21 mouse cellular contexts compared by ENCODE assay signal in the genomic region with DNA sequence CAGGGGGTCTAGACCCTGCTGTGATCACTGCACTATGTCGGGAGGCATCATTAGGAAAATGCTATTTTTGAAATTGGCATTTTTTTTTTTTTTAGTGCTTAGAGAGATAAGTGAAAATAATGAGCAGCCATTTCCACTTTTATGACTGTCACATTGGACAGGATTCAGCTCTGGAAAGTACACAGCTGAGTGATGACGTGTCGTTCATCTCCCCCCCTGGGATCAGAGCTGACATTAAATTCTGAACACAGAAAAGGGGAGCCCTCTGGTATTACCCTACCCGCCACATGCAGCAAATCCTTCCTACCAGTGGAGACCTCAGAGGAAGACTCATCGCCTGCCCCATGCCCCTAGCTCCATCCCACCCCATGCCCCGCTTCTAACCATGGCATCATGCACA.
DNase-seq lines count a peak whose midpoint lies in the region; ATAC-seq lines count a peak whose summit lies in the region.
"Had no signal": no experiment of that assay in that cellular context is flagged by ENCODE, and none has a peak within 500 bp of the region (broad histone marks: within the 10 kb centered on the region; RNA-seq: fewer than 3 reads in every experiment).

No protein-coding gene starts in this region.

- DNase-seq in heart, adult 11 months, result peak; percentile 78
- no peak for DNase-seq in urinary bladder, postnatal 25 days (ENCODE audit: low spot score)
- DNase-seq: adrenal gland, adult 2 months; adrenal gland, postnatal 14 days; cerebellum, adult 11-12 months; cerebellum, adult 9-10 months; cerebellum, postnatal 14 days; forebrain, postnatal 0 days; gastrocnemius, adult 2 months; gastrocnemius, postnatal 14 days; heart, adult 18-20 months; heart, postnatal 14 days; heart, postnatal 4 days had no signal

- no peak overlapping the region for H3K4me3 ChIP-seq in heart, embryonic 12.5 days
- no peak overlapping the region for H3K4me3 ChIP-seq in neural tube, embryonic 12.5 days
- H3K4me3 ChIP-seq in neural tube, embryonic 15.5 days (replicated peaks), result no peak overlapping the region
- H3K4me3 ChIP-seq in neural tube, embryonic 14.5 days (ENCODE audit: low read depth, low read length), result no peak overlapping the region
- H3K4me3 ChIP-seq: forebrain, embryonic 10.5 days; gastrocnemius, adult 2 months; heart, embryonic 13.5 days had no signal

- no peak overlapping the region for H3K27ac ChIP-seq in heart, embryonic 12.5 days (ENCODE audit: poor library complexity, severe bottlenecking)
- H3K27ac ChIP-seq in neural tube, embryonic 12.5 days, result no peak overlapping the region
- no peak overlapping the region for H3K27ac ChIP-seq in neural tube, embryonic 15.5 days (replicated peaks)
- 0 out of 2 replicates have a peak overlapping the region, but pooled peaks have one; percentile 29 for H3K27ac ChIP-seq in neural tube, embryonic 14.5 days (ENCODE audit: low read depth, low read length)
- H3K27ac ChIP-seq: forebrain, embryonic 10.5 days; gastrocnemius, adult 2 months; heart, embryonic 13.5 days had no signal

- ATAC-seq in heart, embryonic 12.5 days (ENCODE audit: insufficient number of reproducible peaks, low FRiP score), result no peak
- 0 out of 2 replicates have a peak, but pooled peaks have one; percentile 29 for ATAC-seq in neural tube, embryonic 12.5 days (ENCODE audit: low FRiP score, low read depth)
- no peak for ATAC-seq in neural tube, embryonic 15.5 days (ENCODE audit: low FRiP score)
- peak; percentile 57; the same call in 1 of the 2 replicates for ATAC-seq in neural tube, embryonic 14.5 days (ENCODE audit: low read depth)
- ATAC-seq: CD4-positive, CD25-positive, alpha-beta regulatory T cell, adult 4 months; forebrain, postnatal 0 days; intestine, postnatal 0 days had no signal

- WGBS in heart, embryonic 12.5 days, result 77% methylated on average over 6 of the region's 6 CpGs
- WGBS in neural tube, embryonic 12.5 days, result 78% methylated on average over 6 of the region's 6 CpGs
- WGBS in neural tube, embryonic 15.5 days, result 56% methylated on average over 6 of the region's 6 CpGs
- WGBS in neural tube, embryonic 14.5 days, result 53% methylated on average over 6 of the region's 6 CpGs

- H3K9ac ChIP-seq in heart, embryonic 12.5 days, result no peak overlapping the region
- no peak overlapping the region for H3K9ac ChIP-seq in neural tube, embryonic 12.5 days
- H3K9ac ChIP-seq in neural tube, embryonic 15.5 days (replicated peaks), result no peak overlapping the region
- H3K9ac ChIP-seq in neural tube, embryonic 14.5 days (replicated peaks; ENCODE audit: low read depth, low read length), result no peak overlapping the region
- H3K9ac ChIP-seq: forebrain, postnatal 0 days; heart, embryonic 13.5 days had no signal

- H3K4me2 ChIP-seq in heart, embryonic 12.5 days, result no peak overlapping the region
- H3K4me2 ChIP-seq in neural tube, embryonic 12.5 days (replicated peaks), result no peak overlapping the region
- no peak overlapping the region for H3K4me2 ChIP-seq in neural tube, embryonic 15.5 days
- no peak overlapping the region for H3K4me2 ChIP-seq in neural tube, embryonic 14.5 days (ENCODE audit: low read depth, low read length)
- H3K4me2 ChIP-seq: heart, embryonic 13.5 days had no signal

- H3K4me1 ChIP-seq in heart, embryonic 12.5 days (replicated peaks), result no peaks in the 10 kb centered on the region
- peaks cover 12% of the 10 kb centered on the region; the same call in 1 of the 2 replicates for H3K4me1 ChIP-seq in neural tube, embryonic 12.5 days
- peaks cover 14% of the 10 kb centered on the region for H3K4me1 ChIP-seq in neural tube, embryonic 15.5 days
- peaks cover 8% of the 10 kb centered on the region; the same call in 1 of the 2 replicates for H3K4me1 ChIP-seq in neural tube, embryonic 14.5 days (ENCODE audit: control insufficient read depth, insufficient read depth, low read length)
- H3K4me1 ChIP-seq: heart, embryonic 13.5 days had no signal

- H3K27me3 ChIP-seq in heart, embryonic 12.5 days (replicated peaks), result no peaks in the 10 kb centered on the region
- no peaks in the 10 kb centered on the region for H3K27me3 ChIP-seq in neural tube, embryonic 12.5 days (replicated peaks)
- H3K27me3 ChIP-seq in neural tube, embryonic 15.5 days (replicated peaks), result no peaks in the 10 kb centered on the region
- no peaks in the 10 kb centered on the region for H3K27me3 ChIP-seq in neural tube, embryonic 14.5 days (ENCODE audit: control insufficient read depth, insufficient read depth, low read length)
- H3K27me3 ChIP-seq: heart, embryonic 13.5 days had no signal

- H3K9me3 ChIP-seq in heart, embryonic 12.5 days (replicated peaks), result no peaks in the 10 kb centered on the region
- H3K9me3 ChIP-seq in neural tube, embryonic 12.5 days, result no peaks in the 10 kb centered on the region
- no peaks in the 10 kb centered on the region for H3K9me3 ChIP-seq in neural tube, embryonic 15.5 days (replicated peaks)
- no peaks in the 10 kb centered on the region for H3K9me3 ChIP-seq in neural tube, embryonic 14.5 days (ENCODE audit: control insufficient read depth, low read length)
- H3K9me3 ChIP-seq: forebrain, embryonic 10.5 days; heart, embryonic 13.5 days had no signal

- H3K36me3 ChIP-seq in heart, embryonic 12.5 days, result no peaks in the 10 kb centered on the region
- H3K36me3 ChIP-seq in neural tube, embryonic 12.5 days, result no peaks in the 10 kb centered on the region
- H3K36me3 ChIP-seq in neural tube, embryonic 15.5 days, result no peaks in the 10 kb centered on the region
- no peaks in the 10 kb centered on the region for H3K36me3 ChIP-seq in neural tube, embryonic 14.5 days (ENCODE audit: control insufficient read depth, insufficient read depth, low read length)
- H3K36me3 ChIP-seq: forebrain, embryonic 10.5 days; heart, embryonic 13.5 days had no signal

Comparison
In these comparisons a context has a peak if more than half of its experiments do, and no peak if none do; other contexts are left out.
1. ATAC-seq: peak in neural tube, embryonic 12.5 days (single experiment) and neural tube, embryonic 14.5 days (single experiment); none in heart, embryonic 12.5 days (single experiment) and neural tube, embryonic 15.5 days (single experiment).